Mouse (Mus musculus) forebrain, embryonic 10.5 days (tissue): ENCODE measurements around the gene 2900011O08Rik. TPM values are rescaled to one million over a fixed set of nuclear protein-coding genes. Genes with fewer than 3 reads are reported as not detected.

Source experiments
- DNase-seq: peaks from one replicate; pipeline ENCODE4 v3.0.0-alpha.2; 2017; ENCODE audit warnings: low spot score; ENCODE audit errors: extremely low spot score
- H3K27ac ChIP-seq: fragments of 300-500 bp; sonication (generic); 2 replicates; pipeline ENCODE4 v1.5.1; 2016; ENCODE audit warnings: mild to moderate bottlenecking
- H3K27me3 ChIP-seq: fragments of 300-500 bp; sonication (generic); 2 replicates; pipeline ENCODE4 v1.6.1; 2016; ENCODE audit warnings: mild to moderate bottlenecking; ENCODE audit not compliant: poor library complexity, severe bottlenecking
- H3K36me3 ChIP-seq: fragments of 300-500 bp; sonication (generic); replicated peaks from 2 replicates; pipeline ENCODE4 v1.6.1; 2016; ENCODE audit warnings: mild to moderate bottlenecking, moderate library complexity
- H3K4me1 ChIP-seq: fragments of 300-500 bp; sonication (generic); 2 replicates; pipeline ENCODE4 v1.6.1; 2016
- H3K4me3 ChIP-seq: fragments of 300-500 bp; sonication (generic); 2 replicates; pipeline ENCODE4 v1.5.1; 2016; ENCODE audit warnings: mild to moderate bottlenecking, moderate library complexity
- H3K9me3 ChIP-seq: fragments of 300-500 bp; sonication (generic); 2 replicates; pipeline ENCODE4 v1.6.1; 2016; ENCODE audit warnings: mild to moderate bottlenecking, moderate library complexity
- WGBS: fragments of 180-500 bp; shearing (Covaris S2); methylation state at CpG from one replicate; pipeline ENCODE4 v1.1.7; 2016; 5-methylcytosine and 5-hydroxymethylcytosine counted together
- microRNA-seq: library from miRNA; unstranded; fragments of <30 nt; microRNA quantifications from one replicate; pipeline ENCODE4, GENCODE M21; 2017
- polyA plus RNA-seq: library from polyadenylated mRNA; unstranded; fragments of >200 nt; fragmentation: Nextera tagmentation; extraction: Ambion mirVana; gene quantifications from 2 replicates; pipeline ENCODE4 v1.2.1, GENCODE M21; 2016

The 2900011O08Rik gene
- polyA plus RNA-seq, 1 experiment from 2014 or later: 15.0 TPM

GRCm38 (mm10) chr16:14131376-14131775, 145.0 kb downstream of the 2900011O08Rik start:
- no peak for DNase-seq
- no peaks in the 10 kb centered on the region for H3K9me3 ChIP-seq
- H3K27ac ChIP-seq: no peak overlapping the region
- H3K4me3 ChIP-seq: no peak overlapping the region
- no peaks in the 10 kb centered on the region for H3K4me1 ChIP-seq
- H3K27me3 ChIP-seq: no peaks in the 10 kb centered on the region
- H3K36me3 ChIP-seq: peaks cover 98% of the 10 kb centered on the region
- 85% methylated on average over 3 of the region's 3 CpGs for WGBS

DNA sequence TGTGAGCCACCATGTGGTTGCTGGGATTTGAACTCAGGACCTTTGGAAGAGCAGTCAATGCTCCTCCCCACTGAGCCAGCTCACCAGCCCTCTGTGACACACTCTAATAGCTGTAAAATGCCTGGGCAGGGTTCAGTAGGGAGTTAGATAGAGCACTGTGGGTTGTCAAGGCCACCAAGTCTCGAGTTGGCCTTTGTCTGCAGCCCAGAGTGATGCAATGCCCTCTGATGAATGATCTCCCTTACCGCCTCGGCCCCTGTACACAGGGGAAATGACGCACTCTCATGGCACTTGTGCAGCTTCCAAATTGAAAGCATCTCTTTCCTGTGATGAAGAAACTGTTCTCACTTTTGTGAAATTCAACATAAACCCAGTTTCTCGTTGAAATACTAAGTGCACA, 145.4 kb downstream of the 2900011O08Rik start:
- no peak for DNase-seq
- Histone ChIP-seq H3K4me3 (no peak overlapping the region), H3K9me3 (no peaks in the 10 kb centered on the region), H3K4me1 (no peaks in the 10 kb centered on the region), H3K36me3 (peaks cover 99% of the 10 kb centered on the region), H3K27me3 (no peaks in the 10 kb centered on the region), H3K27ac (no peak overlapping the region)
- 93% methylated on average over 5 of the region's 5 CpGs for WGBS

GRCm38 (mm10) chr16:14135014-14135413, 148.6 kb downstream of the 2900011O08Rik start:
- Histone ChIP-seq H3K27me3 (no peaks in the 10 kb centered on the region), H3K36me3 (peaks cover 98% of the 10 kb centered on the region), H3K9me3 (no peaks in the 10 kb centered on the region), H3K4me1 (no peaks in the 10 kb centered on the region), H3K4me3 (no peak overlapping the region), H3K27ac (no peak overlapping the region)
- DNase-seq: no peak
- 88% methylated on average over 2 of the region's 2 CpGs for WGBS

GRCm38 (mm10) chr16:14137976-14138561, 151.7 kb downstream of the 2900011O08Rik start:
- H3K36me3 ChIP-seq: peaks cover 97% of the 10 kb centered on the region
- H3K4me1 ChIP-seq: no peaks in the 10 kb centered on the region
- H3K9me3 ChIP-seq: no peaks in the 10 kb centered on the region
- H3K27me3 ChIP-seq: no peaks in the 10 kb centered on the region
- H3K4me3 ChIP-seq: no peak overlapping the region
- no peak for DNase-seq
- 100% methylated on average over 1 of the region's 1 CpGs for WGBS
- H3K27ac ChIP-seq: no peak overlapping the region

- Histone ChIP-seq H3K4me1 (no peaks in the 10 kb centered on the region), H3K27me3 (no peaks in the 10 kb centered on the region), H3K4me3 (no peak overlapping the region), H3K27ac (no peak overlapping the region), H3K9me3 (no peaks in the 10 kb centered on the region), H3K36me3 (peaks cover 97% of the 10 kb centered on the region)
- no peak for DNase-seq
Observed at GRCm38 (mm10) chr16:14139106-14139505, 152.7 kb downstream of the 2900011O08Rik start.

- Histone ChIP-seq H3K9me3 (no peaks in the 10 kb centered on the region), H3K4me3 (no peak overlapping the region), H3K27ac (no peak overlapping the region), H3K36me3 (peaks cover 99% of the 10 kb centered on the region), H3K27me3 (no peaks in the 10 kb centered on the region), H3K4me1 (no peaks in the 10 kb centered on the region)
- no peak for DNase-seq
- 93% methylated on average over 3 of the region's 3 CpGs for WGBS
Observed at GRCm38 (mm10) chr16:14143298-14143697, 156.9 kb downstream of the 2900011O08Rik start.

DNA sequence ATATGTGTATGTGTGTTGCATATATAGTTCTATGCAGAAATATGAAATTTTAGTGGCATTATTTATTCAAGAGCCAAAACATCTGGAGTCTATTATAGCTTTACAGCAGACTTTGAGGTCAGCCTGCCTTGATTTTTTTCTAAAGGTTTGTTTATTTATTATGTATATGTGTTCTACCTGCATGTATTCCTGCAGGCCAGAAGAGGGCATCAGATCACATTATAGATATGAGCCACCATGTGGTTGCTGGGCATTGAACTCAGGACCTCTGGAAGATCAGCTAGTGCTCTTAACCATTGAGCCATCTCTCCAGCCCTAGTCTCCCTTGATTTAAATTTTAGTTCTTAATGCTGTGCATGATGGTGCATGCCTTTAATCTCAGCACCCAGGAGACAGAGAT, 161.3 kb downstream of the 2900011O08Rik start:
- Histone ChIP-seq H3K27me3 (no peaks in the 10 kb centered on the region), H3K4me3 (no peak overlapping the region), H3K27ac (no peak overlapping the region), H3K9me3 (no peaks in the 10 kb centered on the region), H3K36me3 (peaks cover 96% of the 10 kb centered on the region), H3K4me1 (no peaks in the 10 kb centered on the region)
- no peak for DNase-seq

Small RNAs within 50 kb of the gene (microRNA-seq; reads per million reads assigned to microRNA genes)
- not detected for gene Gm27671

Other genes with a start within 250 kb of the 2900011O08Rik start
- gene Rrn3, start 205.9 kb upstream of the 2900011O08Rik start, polyA plus RNA-seq: 96.1 and 96.2 TPM in 2 replicates
- gene Ntan1, start 167.8 kb upstream of the 2900011O08Rik start, polyA plus RNA-seq: 122 and 125 TPM in 2 replicates
- gene Pdxdc1, start 83.5 kb upstream of the 2900011O08Rik start, polyA plus RNA-seq: 70.7 and 71.2 TPM in 2 replicates
- gene Mpv17l, start 83.4 kb upstream of the 2900011O08Rik start, polyA plus RNA-seq: 3.1 TPM in 2 replicates
- gene Ifitm7, start 284 bp downstream of the 2900011O08Rik start, polyA plus RNA-seq: 0.95 and 1.7 TPM in 2 replicates
- 214 and 215 TPM in 2 replicates for gene Nde1, start 176.7 kb downstream of the 2900011O08Rik start, polyA plus RNA-seq
- 14.6 TPM in 2 replicates for gene Marf1, start 176.7 kb downstream of the 2900011O08Rik start, polyA plus RNA-seq